Comparison of ENCODE assay signal across 8 mouse cellular contexts in genomic region chr3:84481104-84481503, GRCm38 (mm10). TPM values are rescaled to one million over a fixed set of nuclear protein-coding genes. Genes with fewer than 3 reads are reported as not detected.
DNase-seq lines count a peak whose midpoint lies in the region; ATAC-seq and TF ChIP-seq lines count a peak whose summit lies in the region.

No protein-coding gene starts in this region.

- ATAC-seq in forebrain, embryonic 14.5 days = no peak
- no peak for ATAC-seq in liver, embryonic 14.5 days (ENCODE audit: insufficient read depth)
- ATAC-seq in neural tube, embryonic 11.5 days (ENCODE audit: insufficient read depth, low FRiP score, low TSS enrichment) = no peak

- DNase-seq in kidney, adult 18-20 months = peak; percentile 41
- no peak for DNase-seq in kidney, adult 11 months
- DNase-seq in forebrain, embryonic 14.5 days (ENCODE audit: low spot score) = peak; percentile 55
- peak; percentile 18 for DNase-seq in induced T-regulatory cell, adult 2 months (ENCODE audit: low read depth)
- DNase-seq in liver, embryonic 14.5 days (ENCODE audit: low read depth in 3 of 3, low spot score in 3 of 3) = peak in 1 of 3 experiments; percentile 54
- peak; percentile 64 for DNase-seq in neural tube, embryonic 11.5 days (ENCODE audit: low spot score)
- DNase-seq in thymus, postnatal 10 days (ENCODE audit: low spot score in 2 of 2) = no peak

- no peaks in the 10 kb centered on the region for H3K4me1 ChIP-seq in bone marrow, adult 2 months (ENCODE audit: control insufficient read depth, insufficient read depth, low read length)
- H3K4me1 ChIP-seq in forebrain, embryonic 14.5 days (ENCODE audit: control insufficient read depth, insufficient read depth, low read length) = peaks cover 8% of the 10 kb centered on the region; the same call in 1 of the 2 replicates
- H3K4me1 ChIP-seq in liver, embryonic 14.5 days (replicated peaks; ENCODE audit: control insufficient read depth in 2 of 2, insufficient read depth in 2 of 2, low read length in 1 of 2) = peaks cover 17 to 20% of the 10 kb centered on the region in 2 experiments
- peaks cover 17% of the 10 kb centered on the region for H3K4me1 ChIP-seq in neural tube, embryonic 11.5 days (ENCODE audit: control insufficient read depth, insufficient read depth, low read length)

- H3K27me3 ChIP-seq in forebrain, embryonic 14.5 days (replicated peaks; ENCODE audit: control insufficient read depth, insufficient read depth, low read length) = peaks cover 38% of the 10 kb centered on the region
- H3K27me3 ChIP-seq in liver, embryonic 14.5 days (ENCODE audit: control insufficient read depth, insufficient read depth, low read length) = peaks cover 18% of the 10 kb centered on the region
- peaks cover 23% of the 10 kb centered on the region for H3K27me3 ChIP-seq in neural tube, embryonic 11.5 days (ENCODE audit: control insufficient read depth, insufficient read depth, low read length)

- H3K36me3 ChIP-seq in forebrain, embryonic 14.5 days (ENCODE audit: control insufficient read depth, insufficient read depth, low read length) = no peaks in the 10 kb centered on the region
- peaks cover 2% of the 10 kb centered on the region for H3K36me3 ChIP-seq in liver, embryonic 14.5 days (replicated peaks; ENCODE audit: control insufficient read depth, insufficient read depth, low read depth)
- H3K36me3 ChIP-seq in neural tube, embryonic 11.5 days (ENCODE audit: control insufficient read depth, insufficient read depth, low read length) = no peaks in the 10 kb centered on the region

- no peak overlapping the region for H3K27ac ChIP-seq in bone marrow, adult 2 months (ENCODE audit: control insufficient read depth, insufficient read depth, low read depth, low read length, poor library complexity)
- no peak overlapping the region for H3K27ac ChIP-seq in forebrain, embryonic 14.5 days (ENCODE audit: low read depth, low read length)
- H3K27ac ChIP-seq in liver, embryonic 14.5 days = 0 out of 2 replicates have a peak overlapping the region, but pooled peaks have one; percentile 63
- no peak overlapping the region for H3K27ac ChIP-seq in neural tube, embryonic 11.5 days (ENCODE audit: low read depth, low read length)

- peak; percentile 30; the same call in 1 of the 2 replicates for TF ChIP-seq CTCF in bone marrow, adult 2 months (IDR thresholded peaks at IDR 0.05; ENCODE audit: control insufficient read depth, insufficient read depth, low read length)
- peak; percentile 81 for TF ChIP-seq CTCF in liver, embryonic 14.5 days (IDR thresholded peaks at IDR 0.05; ENCODE audit: low read depth)

- no peak for TF ChIP-seq POLR2A in bone marrow, adult 2 months (IDR thresholded peaks at IDR 0.05; ENCODE audit: borderline replicate concordance, control insufficient read depth, low read depth, low read length)

- peak overlapping the region; percentile 100 for H3K4me2 ChIP-seq in forebrain, embryonic 14.5 days (ENCODE audit: low read length)
- H3K4me2 ChIP-seq in liver, embryonic 14.5 days (ENCODE audit: low read depth) = peak overlapping the region; percentile 87
- H3K4me2 ChIP-seq in neural tube, embryonic 11.5 days (ENCODE audit: low read depth) = peak overlapping the region; percentile 90

- WGBS in bone marrow, adult 2 months = 4% methylated on average over 11 of the region's 11 CpGs
- WGBS in forebrain, embryonic 14.5 days = 2% methylated on average over 11 of the region's 11 CpGs
- 5% methylated on average over 11 of the region's 11 CpGs for WGBS in liver, embryonic 14.5 days (ENCODE audit: insufficient replicate concordance)
- WGBS in neural tube, embryonic 11.5 days = 3% methylated on average over 11 of the region's 11 CpGs

- H3K9me3 ChIP-seq in forebrain, embryonic 14.5 days (replicated peaks; ENCODE audit: control insufficient read depth, low read length) = no peaks in the 10 kb centered on the region
- H3K9me3 ChIP-seq in liver, embryonic 14.5 days (ENCODE audit: control insufficient read depth, low read length) = no peaks in the 10 kb centered on the region
- H3K9me3 ChIP-seq in neural tube, embryonic 11.5 days (ENCODE audit: control insufficient read depth, low read length) = no peaks in the 10 kb centered on the region

- no peak overlapping the region for H3K4me3 ChIP-seq in bone marrow, adult 2 months (replicated peaks; ENCODE audit: control insufficient read depth, low read depth, low read length)
- H3K4me3 ChIP-seq in forebrain, embryonic 14.5 days (ENCODE audit: low read depth, low read length) = peak overlapping the region; percentile 59
- peak overlapping the region; percentile 73 to 91 for H3K4me3 ChIP-seq in liver, embryonic 14.5 days (ENCODE audit: insufficient read depth in 1 of 2, low read depth in 2 of 2, low read length in 2 of 2)
- peak overlapping the region; percentile 66 for H3K4me3 ChIP-seq in neural tube, embryonic 11.5 days (ENCODE audit: low read depth, low read length)

- H3K9ac ChIP-seq in forebrain, embryonic 14.5 days (ENCODE audit: low read length) = no peak overlapping the region
- H3K9ac ChIP-seq in liver, embryonic 14.5 days (replicated peaks) = peak overlapping the region; percentile 75
- H3K9ac ChIP-seq in neural tube, embryonic 11.5 days (ENCODE audit: low read length) = no peak overlapping the region

- no peak for TF ChIP-seq EP300 in liver, embryonic 14.5 days (IDR thresholded peaks at IDR 0.05; ENCODE audit: low read depth)

RNA-seq across cellular contexts. Expression of gene Fhdc1, which starts 0.9 kb away (rescaled TPM):
- 41.2 and 43.5 TPM in 2 replicates for polyA plus RNA-seq in bone marrow, adult 2 months (2011; ENCODE audit: insufficient read depth, insufficient read length, low replicate concordance, missing spikeins)
- polyA plus RNA-seq in forebrain, embryonic 14.5 days (2014; fragmentation: Nextera tagmentation; extraction: Ambion mirVana) = 1.3 and 2.8 TPM in 2 replicates
- polyA plus RNA-seq in liver, embryonic 14.5 days (2012; rRNA removed) = 15.1 and 15.9 TPM in 2 replicates
- 28.0 and 29.2 TPM in 2 replicates for polyA plus RNA-seq in liver, embryonic 14.5 days (2014; fragmentation: Nextera tagmentation; extraction: Ambion mirVana)
- polyA plus RNA-seq in neural tube, embryonic 11.5 days (2014; fragmentation: Nextera tagmentation; extraction: Ambion mirVana) = 6.0 and 7.0 TPM in 2 replicates

Comparison
In these comparisons a context has a peak if more than half of its experiments do, and no peak if none do; other contexts are left out.
1. DNase-seq: peak in kidney, adult 18-20 months (single experiment), forebrain, embryonic 14.5 days (single experiment), induced T-regulatory cell, adult 2 months (single experiment) and neural tube, embryonic 11.5 days (single experiment); none in kidney, adult 11 months (single experiment) and thymus, postnatal 10 days (0 of 2).
2. Peak in every context shown above with its lines, with median percentiles within 50 percentile points of each other: H3K4me2 ChIP-seq.